Mouse (Mus musculus) hindbrain, embryonic 14.5 days (tissue): Measurements from ENCODE around the gene Odf3l2. TPM values are rescaled to one million over a fixed set of nuclear protein-coding genes. Genes with fewer than 3 reads are reported as not detected.

Experiments used
- ATAC-seq: fragments of 200-750 bp; cut with Nextera tagmentation; 2 replicates; pipeline ENCODE4 v1.8.0; 2017; ENCODE audit warnings: moderate number of reproducible peaks, mild to moderate bottlenecking, moderate TSS enrichment, moderate library complexity; ENCODE audit not compliant: low FRiP score
- DNase-seq: peaks from one replicate; pipeline ENCODE4 v3.0.0-alpha.2; 2015; ENCODE audit warnings: low spot score
- H3K27ac ChIP-seq: fragments of 300-500 bp; sonication (generic); 2 replicates; pipeline ENCODE4 v1.5.1; 2014; ENCODE audit warnings: mild to moderate bottlenecking, moderate library complexity
- H3K27me3 ChIP-seq: fragments of 300-500 bp; sonication (generic); 2 replicates; pipeline ENCODE4 v1.6.1; 2014; ENCODE audit warnings: mild to moderate bottlenecking, low read length, mixed read lengths; ENCODE audit not compliant: control insufficient read depth, insufficient read depth
- H3K36me3 ChIP-seq: fragments of 300-500 bp; sonication (generic); replicated peaks from 2 replicates; pipeline ENCODE4 v1.6.1; 2014; ENCODE audit not compliant: control insufficient read depth, insufficient read depth
- H3K4me1 ChIP-seq: fragments of 300-500 bp; sonication (generic); replicated peaks from 2 replicates; pipeline ENCODE4 v1.6.1; 2014; ENCODE audit warnings: antibody characterized with exemption, low read length, mixed read lengths; ENCODE audit not compliant: control insufficient read depth, insufficient read depth
- H3K4me2 ChIP-seq: fragments of 300-500 bp; sonication (generic); replicated peaks from 2 replicates; pipeline ENCODE4 v1.6.1; 2014; ENCODE audit warnings: mild to moderate bottlenecking, moderate library complexity
- H3K4me3 ChIP-seq: fragments of 300-500 bp; sonication (generic); replicated peaks from 2 replicates; pipeline ENCODE4 v1.5.1; 2014; ENCODE audit warnings: mild to moderate bottlenecking, low read length
- H3K9ac ChIP-seq: fragments of 300-500 bp; sonication (generic); 2 replicates; pipeline ENCODE4 v1.6.1; 2014
- H3K9me3 ChIP-seq: fragments of 300-500 bp; sonication (generic); 2 replicates; pipeline ENCODE4 v1.6.1; 2016; ENCODE audit warnings: low read length; ENCODE audit not compliant: control insufficient read depth
- WGBS: fragments of 180-500 bp; shearing (Covaris S2); extraction: QIAGEN DNeasy Blood & Tissue Kit; methylation state at CpG from one replicate; pipeline ENCODE4 v1.1.7; 2014; 5-methylcytosine and 5-hydroxymethylcytosine counted together
- polyA plus RNA-seq: library from polyadenylated mRNA; unstranded; fragments of >200 nt; fragmentation: Nextera tagmentation; extraction: Ambion mirVana; gene quantifications from 2 replicates; pipeline ENCODE4 v1.2.1, GENCODE M21; 2014

Gene Odf3l2
- polyA plus RNA-seq, 1 experiment from 2014 or later, result 0.31 TPM

DNA sequence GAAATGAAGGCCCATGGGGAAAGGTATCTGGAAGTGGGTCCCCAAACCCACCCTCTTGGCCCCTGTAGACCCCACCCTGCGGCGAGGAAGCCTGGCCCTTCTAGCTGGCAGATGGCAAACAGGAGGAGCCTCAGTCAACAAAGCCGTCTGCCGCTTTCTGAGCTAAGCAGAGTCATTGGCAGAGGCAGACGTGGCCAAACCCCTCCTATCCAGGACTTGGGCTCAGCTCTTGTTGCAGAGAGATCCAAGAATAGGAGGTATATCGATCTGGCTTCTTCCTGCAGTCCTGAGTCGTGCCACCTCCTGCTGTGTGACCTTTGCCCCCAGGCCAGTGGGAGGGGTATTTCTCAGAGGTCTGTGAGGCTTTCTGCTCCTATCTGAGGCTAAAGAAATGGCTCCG is 29.7 kb downstream of the Odf3l2 start:
- peaks cover 6% of the 10 kb centered on the region for H3K36me3 ChIP-seq
- no peak overlapping the region for H3K9ac ChIP-seq
- H3K4me3 ChIP-seq, result no peak overlapping the region
- no peak overlapping the region for H3K27ac ChIP-seq
- peaks cover 20% of the 10 kb centered on the region for H3K4me1 ChIP-seq
- ATAC-seq (no peak), DNase-seq (no peak)
- no peak overlapping the region for H3K4me2 ChIP-seq
- WGBS, result 7% methylated on average over 8 of the region's 8 CpGs
- peaks cover 20% of the 10 kb centered on the region for H3K27me3 ChIP-seq
- no peaks in the 10 kb centered on the region for H3K9me3 ChIP-seq

DNA sequence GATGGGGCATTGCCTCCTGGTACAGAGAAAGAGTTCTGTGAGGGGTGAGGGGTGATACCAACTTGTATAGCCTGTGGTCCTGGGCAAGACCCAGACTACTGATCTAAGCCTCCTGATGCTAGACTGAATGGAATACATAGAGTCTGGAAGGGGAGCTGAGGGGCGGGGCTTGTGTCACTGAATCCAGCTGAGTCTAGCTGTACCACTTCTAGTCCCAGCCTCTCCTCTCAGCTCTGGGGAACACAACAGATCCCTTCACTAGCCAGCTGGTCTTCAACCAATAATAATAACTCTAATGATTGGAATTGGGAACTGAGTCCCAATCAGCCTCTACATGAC is 31.3 kb downstream of the Odf3l2 start:
- DNase-seq, result no peak
- H3K4me1 ChIP-seq, result peaks cover 20% of the 10 kb centered on the region
- no peaks in the 10 kb centered on the region for H3K9me3 ChIP-seq
- no peak overlapping the region for H3K27ac ChIP-seq
- ATAC-seq, result peak; percentile 64; the same call in 1 of the 2 replicates
- H3K4me2 ChIP-seq, result peak overlapping the region; percentile 90
- H3K27me3 ChIP-seq, result peaks cover 20% of the 10 kb centered on the region
- peak overlapping the region; percentile 56 for H3K4me3 ChIP-seq
- 0 out of 2 replicates have a peak overlapping the region, but pooled peaks have one; percentile 71 for H3K9ac ChIP-seq
- H3K36me3 ChIP-seq, result no peaks in the 10 kb centered on the region
- 73% methylated on average over 1 of the region's 1 CpGs for WGBS

DNA sequence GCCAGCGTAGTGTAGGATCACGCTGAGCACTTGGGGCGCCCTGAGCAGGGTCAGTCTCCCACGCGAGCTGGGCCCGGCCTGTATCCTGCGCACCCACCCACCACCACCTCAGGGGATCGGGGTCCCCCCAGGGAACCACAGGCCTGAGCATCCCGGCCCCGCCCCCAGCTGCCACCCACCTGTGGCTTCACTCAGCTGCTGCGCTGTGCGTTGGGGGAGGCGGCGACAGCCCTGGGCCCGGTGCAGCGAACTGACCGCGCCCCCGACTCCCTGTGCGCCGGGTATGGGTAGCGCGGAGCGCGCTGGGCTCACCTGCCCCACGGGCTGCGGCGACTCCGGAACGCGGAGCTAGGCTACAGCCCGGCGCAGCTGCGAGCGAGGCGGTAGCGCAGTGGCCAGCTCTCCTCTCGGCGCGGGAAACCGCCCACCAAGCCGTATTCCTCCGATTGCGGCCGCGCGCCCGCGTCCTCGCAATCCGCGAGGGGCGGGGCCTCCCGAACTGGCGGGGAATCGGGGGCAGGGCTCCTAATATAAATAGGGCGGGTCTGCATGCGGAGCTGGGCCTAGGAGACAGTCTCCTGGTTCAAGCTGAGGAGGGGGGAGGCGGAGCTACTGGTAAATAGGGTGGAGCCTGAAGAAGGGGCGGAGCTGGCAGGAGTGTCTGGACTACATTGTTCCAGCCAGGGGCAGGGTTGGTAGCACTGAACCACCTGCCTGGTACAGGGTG is 31.8 kb downstream of the Odf3l2 start, which contains the start of gene C2cd4c:
TSS of gene C2cd4c (minus strand) at position 448 of the 727 bp plus-strand sequence.
- H3K4me2 ChIP-seq, result peak within 1 kb of the TSS; percentile 90
- no peaks in the 10 kb centered on the region for H3K36me3 ChIP-seq
- WGBS, result under 1% methylated on average over 60 of the region's 60 CpGs
- H3K27ac ChIP-seq, result no peak within 1 kb of the TSS
- H3K9ac ChIP-seq, result peak within 1 kb of the TSS; percentile 71
- peaks cover 20% of the 10 kb centered on the region for H3K27me3 ChIP-seq
- ATAC-seq (peak; percentile 89), DNase-seq (peak; percentile 78)
- peak within 1 kb of the TSS; percentile 56 for H3K4me3 ChIP-seq
- H3K9me3 ChIP-seq, result no peaks in the 10 kb centered on the region
- H3K4me1 ChIP-seq, result peaks cover 20% of the 10 kb centered on the region

DNA sequence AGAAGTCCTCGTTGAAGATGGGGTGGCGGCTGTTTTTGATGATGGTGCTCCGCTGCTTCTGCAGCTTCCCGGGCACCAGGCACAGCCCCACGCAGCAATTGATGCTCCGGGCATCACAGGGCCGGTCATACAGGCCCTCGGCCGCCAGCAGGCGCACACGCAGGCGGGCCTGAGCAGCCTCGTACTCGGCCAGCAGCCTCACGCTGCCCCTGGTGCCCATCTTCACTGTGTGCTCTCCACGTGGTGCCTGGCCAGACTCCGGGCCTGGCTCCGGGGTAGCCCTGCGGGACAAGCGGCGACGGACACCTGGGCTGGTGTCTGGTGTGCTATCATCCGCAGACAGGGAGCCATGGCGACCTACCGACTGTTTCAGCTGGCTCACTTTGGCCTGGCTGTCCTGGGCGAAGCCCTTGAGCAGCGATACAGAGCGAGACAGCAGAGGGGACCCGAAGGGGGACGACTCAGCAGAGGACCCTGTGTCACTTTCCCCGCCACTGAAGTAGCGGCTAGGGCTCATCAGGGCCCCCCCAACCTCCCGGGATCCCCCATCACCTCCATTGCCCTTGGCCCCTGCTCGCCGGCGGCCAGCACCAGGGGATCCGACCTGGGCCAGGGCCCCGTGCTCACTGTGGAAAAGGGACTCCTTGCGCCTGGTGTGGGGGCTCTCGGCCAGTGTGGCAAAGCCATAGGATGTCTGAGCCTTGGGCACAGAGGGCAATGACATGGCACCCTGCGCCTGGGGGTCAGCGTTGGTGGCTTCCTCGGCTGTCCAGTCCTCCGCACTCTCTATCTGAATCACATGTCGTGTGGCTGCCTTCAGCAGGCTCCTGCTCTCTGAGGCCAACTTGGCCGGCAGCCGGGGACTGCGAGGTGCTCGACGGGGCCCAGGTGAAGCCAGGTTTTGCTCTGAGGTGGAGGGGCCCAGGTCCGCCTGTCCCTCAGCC is 33.1 kb downstream of the Odf3l2 start:
- no peak overlapping the region for H3K27ac ChIP-seq
- H3K9ac ChIP-seq, result 0 out of 2 replicates have a peak overlapping the region, but pooled peaks have one; percentile 16
- 11% methylated on average over 50 of the region's 51 CpGs for WGBS
- peak overlapping the region; percentile 56 for H3K4me3 ChIP-seq
- peaks cover 20% of the 10 kb centered on the region for H3K4me1 ChIP-seq
- H3K4me2 ChIP-seq, result peak overlapping the region; percentile 90
- H3K27me3 ChIP-seq, result peaks cover 20% of the 10 kb centered on the region
- no peaks in the 10 kb centered on the region for H3K9me3 ChIP-seq
- no peaks in the 10 kb centered on the region for H3K36me3 ChIP-seq
- peak; percentile 25; the same call in 1 of the 2 replicates for ATAC-seq
- peak; percentile 25 for DNase-seq

DNA sequence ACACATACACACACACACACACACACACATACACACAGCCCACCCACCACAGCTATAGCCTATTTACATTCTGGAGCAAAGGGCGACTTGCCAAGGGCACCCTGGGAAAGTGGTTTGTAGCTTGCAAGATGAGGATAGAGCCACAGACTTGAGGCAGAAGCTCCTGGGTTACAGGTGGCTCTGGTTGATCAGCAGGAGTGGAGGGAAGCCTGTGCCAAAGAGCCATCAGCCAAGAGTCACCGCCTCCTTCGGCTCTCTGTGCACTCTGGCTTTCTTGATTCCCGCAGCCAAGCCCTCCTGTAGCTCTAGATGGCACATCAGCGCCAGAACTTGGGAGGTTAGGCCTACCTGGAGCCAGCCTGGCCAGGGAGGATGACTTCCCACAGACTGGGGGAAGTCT is 34.2 kb downstream of the Odf3l2 start:
- Histone ChIP-seq H3K27me3 (peaks cover 20% of the 10 kb centered on the region), H3K9me3 (no peaks in the 10 kb centered on the region), H3K36me3 (no peaks in the 10 kb centered on the region), H3K4me3 (no peak overlapping the region), H3K9ac (no peak overlapping the region), H3K4me2 (no peak overlapping the region), H3K27ac (no peak overlapping the region), H3K4me1 (peaks cover 20% of the 10 kb centered on the region)
- ATAC-seq (no peak), DNase-seq (no peak)
- 27% methylated on average over 5 of the region's 5 CpGs for WGBS

DNA sequence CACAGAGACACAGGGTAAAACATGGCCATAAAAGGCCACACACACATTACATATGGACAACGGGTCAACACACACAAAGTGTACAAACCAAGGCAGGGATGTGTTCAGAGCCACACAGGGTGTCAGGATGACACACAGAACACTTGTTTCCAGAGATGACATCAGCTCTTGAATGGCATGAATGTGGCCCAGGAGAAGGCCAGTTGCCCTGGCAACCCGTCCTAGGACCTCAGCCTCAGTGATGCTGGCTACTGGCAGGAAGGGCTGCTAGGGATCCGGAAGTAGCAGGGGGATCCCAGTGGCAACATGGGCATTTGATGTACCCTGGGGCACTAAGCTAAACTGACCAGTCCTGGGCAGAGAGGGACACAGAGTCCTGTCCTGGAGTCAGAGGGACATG is 36.3 kb downstream of the Odf3l2 start:
- no peak overlapping the region for H3K4me3 ChIP-seq
- H3K4me1 ChIP-seq, result peaks cover 20% of the 10 kb centered on the region
- H3K27ac ChIP-seq, result no peak overlapping the region
- no peak overlapping the region for H3K4me2 ChIP-seq
- H3K36me3 ChIP-seq, result no peaks in the 10 kb centered on the region
- DNase-seq (no peak), ATAC-seq (no peak)
- no peaks in the 10 kb centered on the region for H3K9me3 ChIP-seq
- WGBS, result 73% methylated on average over 3 of the region's 3 CpGs
- no peak overlapping the region for H3K9ac ChIP-seq
- peaks cover 20% of the 10 kb centered on the region for H3K27me3 ChIP-seq

DNA sequence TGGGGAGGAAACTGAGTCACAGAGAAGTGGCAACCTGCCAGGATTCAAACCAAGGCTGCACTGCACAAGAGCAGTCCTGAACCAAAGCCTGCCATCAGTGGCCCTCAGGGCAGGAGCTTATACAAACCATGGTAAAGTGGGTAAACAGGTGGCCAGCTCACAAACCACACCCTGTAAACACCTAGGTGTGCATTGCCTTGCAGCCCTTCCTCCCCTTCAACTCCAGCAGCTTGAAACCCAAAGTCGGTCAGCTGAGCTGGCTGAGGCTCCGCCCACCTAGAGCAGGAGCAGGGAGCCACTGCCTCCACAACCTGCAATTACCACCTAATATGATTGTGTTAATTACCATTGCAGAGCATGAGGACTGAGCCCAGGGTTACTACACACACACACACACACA is 37.6 kb downstream of the Odf3l2 start:
- Histone ChIP-seq H3K36me3 (no peaks in the 10 kb centered on the region), H3K27ac (no peak overlapping the region), H3K27me3 (peaks cover 12% of the 10 kb centered on the region), H3K4me2 (no peak overlapping the region), H3K4me3 (no peak overlapping the region), H3K4me1 (peaks cover 12% of the 10 kb centered on the region), H3K9ac (no peak overlapping the region), H3K9me3 (no peaks in the 10 kb centered on the region)
- 50% methylated on average over 2 of the region's 2 CpGs for WGBS
- ATAC-seq (no peak), DNase-seq (no peak)

DNA sequence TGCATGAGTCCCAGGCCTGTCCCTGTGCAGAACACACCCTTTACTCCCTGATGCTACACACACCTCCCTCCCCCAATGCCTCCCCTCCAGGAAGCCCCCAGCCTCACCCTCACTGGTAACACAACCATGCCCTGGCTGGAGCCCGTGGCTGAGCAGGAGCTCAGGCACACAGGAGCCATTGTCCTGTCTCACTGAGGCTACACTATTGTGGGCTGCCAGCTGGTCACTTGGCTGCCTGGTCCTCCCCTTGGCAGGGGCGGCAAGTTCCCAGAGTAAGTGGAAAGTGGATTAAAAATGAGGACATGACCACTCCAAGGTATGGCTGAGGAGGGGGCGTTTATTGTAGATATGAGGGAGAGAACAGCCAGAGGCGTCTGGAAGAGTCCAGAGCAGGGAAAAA is 39.0 kb downstream of the Odf3l2 start:
- Histone ChIP-seq H3K4me2 (no peak overlapping the region), H3K4me1 (no peaks in the 10 kb centered on the region), H3K27me3 (no peaks in the 10 kb centered on the region), H3K9ac (no peak overlapping the region), H3K4me3 (no peak overlapping the region), H3K36me3 (no peaks in the 10 kb centered on the region), H3K27ac (no peak overlapping the region), H3K9me3 (no peaks in the 10 kb centered on the region)
- DNase-seq, result no peak
- 64% methylated on average over 4 of the region's 4 CpGs for WGBS
- no peak; the same call in 1 of the 2 replicates for ATAC-seq

DNA sequence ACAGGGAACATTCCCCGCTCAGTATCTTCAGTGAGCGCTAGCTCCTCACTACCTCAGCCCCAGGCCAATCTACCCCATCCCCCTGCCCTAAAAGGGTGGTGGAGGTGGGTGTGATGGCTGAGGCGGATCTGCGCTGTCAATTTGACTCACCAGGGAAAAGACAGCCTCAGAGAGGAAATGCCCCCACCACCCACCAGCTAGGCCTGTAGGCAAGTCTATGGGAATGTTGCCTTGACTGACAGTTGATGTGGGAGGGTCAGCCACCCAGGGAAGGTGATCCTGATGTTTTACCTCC is 47.7 kb downstream of the Odf3l2 start:
- 72% methylated on average over 4 of the region's 4 CpGs for WGBS
- DNase-seq (no peak), ATAC-seq (no peak)
- Histone ChIP-seq H3K9ac (no peak overlapping the region), H3K27me3 (peaks cover 10% of the 10 kb centered on the region), H3K27ac (no peak overlapping the region), H3K4me3 (no peak overlapping the region), H3K9me3 (no peaks in the 10 kb centered on the region), H3K36me3 (no peaks in the 10 kb centered on the region), H3K4me2 (no peak overlapping the region), H3K4me1 (no peaks in the 10 kb centered on the region)
